Mouse (Mus musculus) heart, embryonic 13.5 days (tissue): ENCODE measurements around the gene Syn3. TPM values are rescaled to one million over a fixed set of nuclear protein-coding genes. Genes with fewer than 3 reads are reported as not detected.
"Not testable (repeated sequence)": the region's sequence is repeated elsewhere in the genome, so short reads cannot be mapped to it uniquely, and the experiment has no call there.

Experiments used
- ATAC-seq: fragments of 200-750 bp; cut with Nextera tagmentation; 2 replicates; pipeline ENCODE4 v1.8.0; 2017; ENCODE audit warnings: moderate TSS enrichment; ENCODE audit not compliant: insufficient number of reproducible peaks, low FRiP score, low TSS enrichment; ENCODE audit errors: extremely low read depth
- H3K27ac ChIP-seq: fragments of 300-500 bp; sonication (generic); replicated peaks from 2 replicates; pipeline ENCODE4 v1.5.1; 2015; ENCODE audit warnings: moderate library complexity, mild to moderate bottlenecking, inconsistent platforms
- H3K27me3 ChIP-seq: fragments of 300-500 bp; sonication (generic); replicated peaks from 2 replicates; pipeline ENCODE4 v1.6.1; 2015; ENCODE audit warnings: mild to moderate bottlenecking, inconsistent platforms
- H3K36me3 ChIP-seq: fragments of 300-500 bp; sonication (generic); 2 replicates; pipeline ENCODE4 v1.6.1; 2015; ENCODE audit warnings: mild to moderate bottlenecking, inconsistent platforms
- H3K4me1 ChIP-seq: fragments of 300-500 bp; sonication (generic); 2 replicates; pipeline ENCODE4 v1.6.1; 2015; ENCODE audit warnings: inconsistent platforms
- H3K4me2 ChIP-seq: fragments of 300-500 bp; sonication (generic); 2 replicates; pipeline ENCODE4 v1.6.1; 2015; ENCODE audit warnings: inconsistent platforms, mild to moderate bottlenecking, moderate library complexity
- H3K4me3 ChIP-seq: fragments of 300-500 bp; sonication (generic); 2 replicates; pipeline ENCODE4 v1.5.1; 2015; ENCODE audit warnings: moderate library complexity, mild to moderate bottlenecking, inconsistent platforms
- H3K9ac ChIP-seq: fragments of 300-500 bp; sonication (generic); 2 replicates; pipeline ENCODE4 v1.6.1; 2015; ENCODE audit warnings: inconsistent platforms, mild to moderate bottlenecking, moderate library complexity
- H3K9me3 ChIP-seq: fragments of 300-500 bp; sonication (generic); 2 replicates; pipeline ENCODE4 v1.6.1; 2016; ENCODE audit warnings: inconsistent platforms
- WGBS: fragments of 180-500 bp; shearing (Covaris S2); methylation state at CpG from one replicate; pipeline ENCODE4 v1.1.7; 2015; ENCODE audit warnings: mixed read lengths; 5-methylcytosine and 5-hydroxymethylcytosine counted together
- polyA plus RNA-seq: library from polyadenylated mRNA; unstranded; fragments of >200 nt; fragmentation: Nextera tagmentation; extraction: Ambion mirVana; gene quantifications from 2 replicates; pipeline ENCODE4 v1.2.1, GENCODE M21; 2015

Syn3 gene
- 0.73 and 1.5 TPM in 2 replicates for polyA plus RNA-seq

GRCm38 (mm10) chr10:86498673-86499391 lies at the start of gene Syn3:
TSS of gene Syn3 (minus strand) at chr10:86498896.
- WGBS, result 0% methylated on average over 21 of the region's 21 CpGs
- H3K27ac ChIP-seq, result peak within 1 kb of the TSS; percentile 58

GRCm38 (mm10) chr10:86526357-86526874 lies 27.7 kb upstream of the Syn3 start:
- H3K4me3 ChIP-seq, H3K9ac ChIP-seq, H3K4me2 ChIP-seq, H3K4me1 ChIP-seq, H3K9me3 ChIP-seq, H3K27me3 ChIP-seq, H3K36me3 ChIP-seq, ATAC-seq, H3K27ac ChIP-seq: not testable (repeated sequence)
- 92% methylated on average over 4 of the region's 5 CpGs for WGBS

More at GRCm38 (mm10) chr10:86498673-86499391, at the start of gene Syn3:
- H3K36me3 ChIP-seq, result no peaks in the 10 kb centered on the region
- peak within 1 kb of the TSS; percentile 86 for H3K9ac ChIP-seq
- peak within 1 kb of the TSS; percentile 91 for H3K4me2 ChIP-seq
- peak within 1 kb of the TSS; percentile 71 for H3K4me3 ChIP-seq
- H3K9me3 ChIP-seq, result no peaks in the 10 kb centered on the region
- peaks cover 31% of the 10 kb centered on the region for H3K27me3 ChIP-seq
- peak; percentile 92 for ATAC-seq
- H3K4me1 ChIP-seq, result peaks cover 17% of the 10 kb centered on the region

- Histone ChIP-seq H3K9ac (no peak overlapping the region), H3K27me3 (no peaks in the 10 kb centered on the region), H3K4me2 (no peak overlapping the region), H3K4me3 (no peak overlapping the region), H3K36me3 (no peaks in the 10 kb centered on the region), H3K4me1 (no peaks in the 10 kb centered on the region), H3K27ac (no peak overlapping the region), H3K9me3 (peaks cover 8% of the 10 kb centered on the region; the same call in 1 of the 2 replicates)
- 63% methylated on average over 4 of the region's 4 CpGs for WGBS
- no peak for ATAC-seq
These were observed 15.1 kb upstream of the Syn3 start for GRCm38 (mm10) chr10:86513801-86514200.

DNA sequence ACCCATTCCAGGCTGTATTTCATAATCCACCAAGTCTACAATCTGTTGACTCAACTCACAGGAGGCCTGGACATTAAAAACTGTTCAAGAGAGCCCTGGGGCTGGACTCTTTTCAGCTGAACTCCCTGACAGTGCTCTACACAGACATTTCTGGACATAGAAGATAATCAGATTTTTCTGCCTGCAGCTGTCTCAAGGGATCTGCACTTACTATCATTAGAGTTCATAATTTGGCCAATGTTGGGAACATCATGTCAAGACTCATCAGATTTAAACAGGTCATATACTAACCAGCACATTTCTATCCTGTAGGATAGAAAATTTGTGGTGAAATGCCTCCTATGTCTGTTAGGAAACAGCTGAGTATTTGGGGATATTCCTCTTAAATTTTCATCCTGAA lies 12.2 kb upstream of the Syn3 start:
- H3K36me3 ChIP-seq, result no peaks in the 10 kb centered on the region
- peaks cover 8% of the 10 kb centered on the region; the same call in 1 of the 2 replicates for H3K9me3 ChIP-seq
- H3K9ac ChIP-seq, result no peak overlapping the region
- H3K4me3 ChIP-seq, result no peak overlapping the region
- ATAC-seq, result no peak
- H3K27me3 ChIP-seq, result no peaks in the 10 kb centered on the region
- H3K4me1 ChIP-seq, result no peaks in the 10 kb centered on the region
- H3K4me2 ChIP-seq, result no peak overlapping the region
- H3K27ac ChIP-seq, result no peak overlapping the region

GRCm38 (mm10) chr10:86502063-86502462 lies 3.4 kb upstream of the Syn3 start:
- no peak overlapping the region for H3K27ac ChIP-seq
- peaks cover 20% of the 10 kb centered on the region for H3K27me3 ChIP-seq
- no peak overlapping the region for H3K4me2 ChIP-seq
- H3K9me3 ChIP-seq, result no peaks in the 10 kb centered on the region
- H3K36me3 ChIP-seq, result no peaks in the 10 kb centered on the region
- H3K4me1 ChIP-seq, result peaks cover 17% of the 10 kb centered on the region
- H3K9ac ChIP-seq, result no peak overlapping the region
- no peak overlapping the region for H3K4me3 ChIP-seq
- no peak for ATAC-seq
- WGBS, result 72% methylated on average over 2 of the region's 2 CpGs

DNA sequence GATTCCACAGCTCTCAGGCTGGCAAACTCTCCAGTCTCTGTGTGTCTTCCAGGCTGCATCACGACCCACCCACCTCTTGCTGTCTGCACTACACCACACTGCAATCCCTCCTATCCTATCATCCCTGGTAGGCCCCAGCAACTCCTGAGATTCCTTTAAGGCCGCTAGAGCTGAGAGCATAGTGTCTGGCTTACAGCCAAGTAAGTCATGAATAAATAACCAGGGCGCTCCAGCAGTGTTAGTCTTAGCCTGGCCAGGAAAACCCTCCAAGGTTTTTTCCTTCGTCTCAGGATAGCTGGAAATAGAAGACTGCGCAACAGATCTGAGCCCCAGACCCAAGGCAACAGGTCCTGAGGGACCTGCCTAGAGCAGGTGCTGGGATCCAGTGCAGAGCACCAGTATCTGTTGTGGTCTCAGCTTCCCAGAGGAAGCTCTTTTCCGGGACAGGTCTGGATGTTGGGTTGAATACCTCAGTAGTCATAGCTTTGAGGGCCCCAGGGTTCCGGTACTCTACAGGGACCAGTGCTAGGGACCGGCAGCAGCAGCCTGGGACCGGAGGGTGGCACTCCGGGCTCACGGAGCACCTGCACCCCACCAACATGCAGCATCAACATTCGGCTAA lies 534 bp downstream of the Syn3 start:
- ATAC-seq, result no peak
- H3K36me3 ChIP-seq, result no peaks in the 10 kb centered on the region
- no peaks in the 10 kb centered on the region for H3K9me3 ChIP-seq
- H3K4me1 ChIP-seq, result peaks cover 17% of the 10 kb centered on the region
- peak overlapping the region; percentile 86 for H3K9ac ChIP-seq
- WGBS, result 3% methylated on average over 12 of the region's 12 CpGs
- H3K27me3 ChIP-seq, result peaks cover 31% of the 10 kb centered on the region
- peak overlapping the region; percentile 58 for H3K27ac ChIP-seq
- peak overlapping the region; percentile 91 for H3K4me2 ChIP-seq
- peak overlapping the region; percentile 71 for H3K4me3 ChIP-seq

- H3K9me3 ChIP-seq, result no peaks in the 10 kb centered on the region
These were observed 2.8 kb downstream of the Syn3 start for GRCm38 (mm10) chr10:86495851-86496250.

GRCm38 (mm10) chr10:86493140-86493539 lies 5.6 kb downstream of the Syn3 start:
- peaks cover 13% of the 10 kb centered on the region for H3K4me1 ChIP-seq
- no peaks in the 10 kb centered on the region for H3K9me3 ChIP-seq
- no peaks in the 10 kb centered on the region for H3K36me3 ChIP-seq
- no peak for ATAC-seq
- no peak overlapping the region for H3K27ac ChIP-seq
- no peak overlapping the region for H3K9ac ChIP-seq
- WGBS, result 65% methylated on average over 5 of the region's 5 CpGs
- peaks cover 11% of the 10 kb centered on the region; the same call in 1 of the 2 replicates for H3K27me3 ChIP-seq
- H3K4me2 ChIP-seq, result no peak overlapping the region
- no peak overlapping the region for H3K4me3 ChIP-seq

More at GRCm38 (mm10) chr10:86495851-86496250, 2.8 kb downstream of the Syn3 start:
- WGBS, result 73% methylated on average over 2 of the region's 2 CpGs
- no peak for ATAC-seq
- Histone ChIP-seq H3K4me3 (no peak overlapping the region), H3K27me3 (peaks cover 27% of the 10 kb centered on the region), H3K36me3 (no peaks in the 10 kb centered on the region), H3K9ac (no peak overlapping the region), H3K4me2 (no peak overlapping the region), H3K27ac (no peak overlapping the region), H3K4me1 (peaks cover 20% of the 10 kb centered on the region)

- 37% methylated on average over 2 of the region's 2 CpGs for WGBS
- Histone ChIP-seq H3K4me3 (no peak overlapping the region), H3K9me3 (no peaks in the 10 kb centered on the region), H3K4me1 (peaks cover 4% of the 10 kb centered on the region), H3K27ac (no peak overlapping the region), H3K27me3 (peaks cover 11% of the 10 kb centered on the region; the same call in 1 of the 2 replicates), H3K36me3 (no peaks in the 10 kb centered on the region), H3K4me2 (no peak overlapping the region), H3K9ac (no peak overlapping the region; the same call in 1 of the 2 replicates)
- ATAC-seq, result no peak
These were observed 6.4 kb downstream of the Syn3 start for GRCm38 (mm10) chr10:86492089-86492907.

- H3K27me3 ChIP-seq, result peaks cover 7% of the 10 kb centered on the region; the same call in 1 of the 2 replicates
- H3K4me3 ChIP-seq, result no peak overlapping the region
- no peak overlapping the region for H3K27ac ChIP-seq
- WGBS, result 42% methylated on average over 3 of the region's 3 CpGs
- H3K4me2 ChIP-seq, result no peak overlapping the region
- peaks cover 3% of the 10 kb centered on the region; the same call in 1 of the 2 replicates for H3K4me1 ChIP-seq
- ATAC-seq, result no peak
- H3K9me3 ChIP-seq, result no peaks in the 10 kb centered on the region
- H3K9ac ChIP-seq, result peak overlapping the region; percentile 28; the same call in 1 of the 2 replicates
- H3K36me3 ChIP-seq, result no peaks in the 10 kb centered on the region
These were observed 7.2 kb downstream of the Syn3 start for GRCm38 (mm10) chr10:86491316-86492088.
